Mouse (Mus musculus) heart, postnatal 4 days (tissue): ENCODE measurements around the gene Rnf40. TPM values are rescaled to one million over a fixed set of nuclear protein-coding genes. Genes with fewer than 3 reads are reported as not detected.

Experiments
- DNase-seq: peaks from one replicate; pipeline ENCODE4 v3.0.0; 2021
- total RNA-seq, 2 experiments: library from RNA; stranded (reverse); gene quantifications; 2 replicates each; pipeline ENCODE4 v1.2.3; 2021

Rnf40 gene
- total RNA-seq: 10 to 100 TPM; 47.8 to 49.7 TPM

DNA sequence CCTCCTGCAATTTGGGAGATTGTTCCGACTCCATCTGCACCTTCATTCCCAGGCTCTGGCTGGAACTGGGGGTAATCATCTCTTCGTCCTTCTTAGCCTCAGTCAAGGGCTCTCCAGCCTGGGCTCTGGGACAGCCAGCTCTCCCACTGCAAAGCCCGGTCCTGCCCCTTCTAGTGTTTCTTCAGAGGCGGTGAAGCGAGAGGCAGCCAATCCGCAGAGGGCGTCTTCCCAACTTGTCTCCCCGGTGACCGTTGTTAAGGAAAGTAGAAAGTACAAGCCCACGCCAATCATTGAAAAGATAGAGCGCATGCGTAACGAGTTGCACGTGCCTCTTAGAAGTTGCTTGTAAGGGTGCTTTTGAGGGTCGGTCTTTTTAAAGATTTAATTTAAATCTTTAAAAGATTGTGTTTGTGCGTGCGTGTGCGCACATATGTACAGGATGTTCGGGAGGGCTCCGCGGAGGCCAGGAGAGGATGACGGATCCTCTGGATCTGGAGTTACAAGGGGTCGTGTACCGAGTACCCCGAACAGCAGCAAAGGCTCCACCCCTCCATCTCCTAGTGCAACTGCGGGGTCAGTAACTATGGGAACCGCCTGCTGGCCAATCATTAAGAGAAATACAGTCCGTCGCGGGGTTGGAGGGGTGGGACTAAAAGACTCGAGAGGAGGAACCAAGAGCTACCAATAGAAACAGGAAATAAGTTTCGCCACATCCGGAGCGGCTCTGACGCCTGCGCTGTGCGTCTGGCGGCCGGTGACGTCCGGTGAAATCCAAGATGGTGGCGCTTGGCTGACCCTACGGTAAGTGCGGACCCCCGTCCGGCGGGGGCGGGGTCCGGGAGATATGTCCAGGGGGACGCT is at the start of gene Rnf40, which contains the start of gene Ccdc189:
Rnf40 (plus strand) TSS at position 757 of the 861 bp plus-strand sequence.
Ccdc189 (minus strand) TSS at position 585 of the 861 bp plus-strand sequence.
- DNase-seq: peak; percentile 92

DNA sequence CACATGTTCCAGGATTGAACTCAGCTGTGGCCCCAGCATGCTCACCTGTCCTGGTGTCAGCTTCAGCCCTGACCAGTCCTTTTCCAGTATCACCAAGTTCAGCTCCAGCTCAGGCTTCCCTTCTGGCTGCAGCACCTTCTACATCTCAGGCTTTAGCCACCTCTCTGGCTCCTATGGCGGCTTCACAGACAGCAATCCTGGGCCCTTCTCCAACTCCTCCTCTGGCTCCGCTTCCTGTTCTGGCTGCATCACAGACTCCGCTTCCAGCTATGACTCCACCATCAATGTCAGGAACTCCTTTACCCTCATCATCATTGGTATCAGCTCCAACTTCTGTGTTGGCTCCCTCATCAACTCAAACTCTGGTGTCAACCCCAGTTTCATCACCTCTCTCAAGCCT is 46.9 kb upstream of the Rnf40 start:
- DNase-seq: no peak

DNA sequence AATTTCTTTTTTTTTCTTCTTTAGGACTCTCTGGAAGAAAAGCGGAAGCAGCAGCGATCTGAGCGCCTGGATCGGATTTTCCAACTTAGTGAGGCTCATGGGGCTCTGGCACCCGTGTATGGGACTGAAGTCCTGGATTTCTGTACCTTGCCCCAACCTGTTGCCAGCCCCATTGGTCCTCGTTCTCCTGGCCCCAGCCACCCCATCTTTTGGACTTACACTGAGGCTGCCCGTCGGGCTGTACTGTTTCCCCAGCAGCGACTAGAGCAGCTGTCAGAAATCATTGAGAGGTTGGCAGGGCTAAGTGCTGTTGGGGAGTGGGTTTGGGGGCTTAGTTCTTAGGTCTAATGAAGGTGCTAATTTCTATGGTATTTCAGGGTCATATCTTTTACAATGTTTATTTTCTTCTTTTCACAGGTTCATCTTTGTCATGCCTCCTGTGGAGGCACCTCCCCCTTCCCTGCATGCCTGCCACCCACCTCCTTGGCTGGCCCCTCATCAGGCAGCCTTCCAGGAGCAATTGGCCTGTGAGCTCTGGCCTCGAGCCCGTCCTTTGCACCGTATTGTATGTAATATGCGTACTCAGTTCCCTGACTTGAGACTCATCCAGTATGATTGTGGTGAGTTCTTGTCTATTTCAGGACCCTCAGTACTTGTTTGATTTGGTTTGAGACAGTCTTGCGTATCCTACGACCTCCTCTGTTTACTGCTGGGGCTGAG is 39.3 kb upstream of the Rnf40 start:
- DNase-seq: peak; percentile 84

DNA sequence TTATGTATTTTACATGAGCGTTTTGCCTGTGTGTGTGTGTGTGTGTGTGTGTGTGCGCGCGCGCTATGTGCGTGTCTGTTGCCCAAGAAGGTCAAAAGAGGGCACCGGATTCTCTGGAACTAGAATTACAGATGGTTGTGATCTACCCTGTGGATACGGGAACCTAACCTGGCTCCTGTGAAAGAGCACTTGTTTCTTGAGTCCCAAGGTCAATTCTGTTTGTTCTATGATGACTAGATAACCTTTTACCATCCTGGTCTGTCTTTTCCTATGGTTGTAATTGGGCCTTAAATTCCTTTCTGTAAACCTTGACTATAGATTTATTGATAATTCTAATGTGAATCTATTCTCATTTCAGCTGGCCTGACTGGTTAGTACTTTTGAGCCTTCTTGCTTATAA is 37.0 kb upstream of the Rnf40 start:
- DNase-seq: no peak

DNA sequence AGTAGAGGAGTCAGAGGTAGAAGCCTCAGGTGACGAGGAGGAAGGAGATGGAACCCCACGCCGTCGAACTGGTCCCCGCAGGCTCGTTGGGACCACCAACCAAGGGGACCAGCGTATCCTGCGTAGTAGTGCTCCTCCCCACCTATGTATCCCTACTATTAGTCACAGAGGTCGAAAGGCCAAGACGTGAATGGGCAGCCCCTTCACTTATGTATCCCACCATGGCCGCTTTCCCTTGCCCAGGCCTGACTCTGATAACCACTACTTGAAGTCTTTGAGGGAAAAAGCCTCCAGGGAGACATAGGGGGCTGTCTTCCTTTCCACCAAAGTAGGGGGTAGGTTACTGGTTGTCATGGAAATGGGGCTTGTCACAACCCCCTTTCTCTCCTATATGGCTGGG is 28.0 kb upstream of the Rnf40 start:
- DNase-seq: no peak

DNA sequence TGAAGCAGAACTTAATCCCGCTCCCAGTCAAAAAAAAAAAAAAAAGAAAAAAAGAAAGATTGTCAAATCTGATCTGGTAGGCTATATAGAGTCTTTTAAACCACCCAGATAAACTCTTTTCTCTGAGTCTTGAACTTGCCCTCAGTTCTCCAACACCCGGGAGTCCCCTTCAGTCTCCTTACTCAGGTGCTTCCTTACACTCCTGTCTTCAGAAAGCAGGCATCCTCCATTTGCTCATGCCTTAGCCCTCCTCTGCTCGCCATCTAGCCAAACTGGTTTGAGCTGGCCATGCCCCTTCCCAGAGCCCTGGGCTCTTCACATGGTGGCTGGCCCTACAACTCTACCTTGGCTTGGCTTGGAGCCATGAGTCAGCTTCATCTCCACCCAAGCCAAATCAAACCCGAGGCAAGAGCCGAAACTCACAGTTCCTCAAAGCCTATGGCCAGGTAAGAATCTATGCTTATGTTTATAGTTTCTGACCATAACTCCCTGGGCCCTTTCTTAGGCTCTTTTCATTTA is 27.2 kb upstream of the Rnf40 start, which contains the start of gene Tmem265:
Tmem265 (plus strand) TSS at position 51 of the 519 bp plus-strand sequence.
- no peak for DNase-seq

DNA sequence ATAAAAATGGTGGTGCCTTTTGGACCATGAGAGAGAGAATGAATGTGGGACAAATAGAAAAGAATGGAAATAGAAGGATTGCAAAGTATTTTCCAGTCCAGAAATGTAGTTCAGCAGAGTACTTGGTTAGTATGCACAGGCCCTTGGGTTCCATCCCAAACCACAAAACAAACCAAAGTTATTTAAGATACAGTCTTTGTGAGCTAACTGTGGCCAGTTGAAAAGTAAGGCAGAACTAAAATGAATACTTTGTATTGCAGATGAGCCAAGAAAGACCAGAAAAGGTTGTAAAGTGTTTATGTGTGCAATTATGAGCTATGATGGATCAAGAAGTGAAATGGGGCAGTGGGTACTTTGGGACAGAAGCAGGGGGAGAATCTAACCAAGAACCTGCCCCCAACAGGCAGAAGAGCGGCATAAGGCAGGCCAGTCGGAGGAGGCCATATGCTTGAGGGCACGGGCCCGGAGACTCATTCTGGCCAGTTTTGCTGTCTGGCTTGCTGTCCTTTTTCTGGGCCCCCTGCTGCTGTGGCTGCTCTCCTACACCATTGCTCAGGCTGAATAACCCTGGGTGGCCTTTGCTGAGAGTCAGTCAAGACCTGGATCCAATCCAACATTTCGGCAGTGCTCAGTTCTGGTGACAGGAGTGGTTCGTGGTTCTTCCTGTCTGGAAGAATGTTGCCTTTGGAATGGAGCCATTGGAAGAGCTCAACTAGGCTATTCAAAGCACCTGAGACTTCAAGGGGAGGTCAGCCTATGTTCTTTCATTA is 24.0 kb upstream of the Rnf40 start:
- peak; percentile 70 for DNase-seq

DNA sequence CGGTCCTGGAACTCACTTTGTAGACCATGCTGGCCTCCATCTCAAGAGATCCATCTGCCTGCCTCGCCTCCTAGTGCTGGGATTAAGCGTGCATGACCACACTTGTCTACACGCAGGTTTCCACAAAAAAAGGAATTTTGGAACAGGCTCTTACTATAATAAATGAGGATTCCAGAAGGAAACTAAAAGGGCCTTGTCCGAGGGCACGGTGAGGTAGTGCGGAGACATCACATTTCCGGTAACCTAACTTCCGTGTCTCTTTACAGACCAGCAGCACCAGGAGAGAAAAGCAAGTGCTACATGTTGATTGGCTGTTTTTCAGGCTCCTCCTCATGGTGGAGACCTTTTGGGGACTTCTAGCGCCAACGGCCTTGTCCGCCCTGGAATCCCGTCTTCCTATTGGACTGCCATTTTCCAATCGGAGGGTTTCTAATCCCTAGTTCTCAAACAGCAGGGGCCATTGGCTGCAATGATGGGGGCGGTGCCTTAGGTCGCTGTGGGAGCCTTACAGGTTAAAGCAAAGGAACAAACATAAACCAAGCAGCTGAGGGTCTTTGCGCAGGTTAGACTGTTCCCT is 15.6 kb upstream of the Rnf40 start, which contains the start of gene Phkg2:
Phkg2 (plus strand) TSS at position 446 of the 577 bp plus-strand sequence.
- DNase-seq: peak; percentile 91

DNA sequence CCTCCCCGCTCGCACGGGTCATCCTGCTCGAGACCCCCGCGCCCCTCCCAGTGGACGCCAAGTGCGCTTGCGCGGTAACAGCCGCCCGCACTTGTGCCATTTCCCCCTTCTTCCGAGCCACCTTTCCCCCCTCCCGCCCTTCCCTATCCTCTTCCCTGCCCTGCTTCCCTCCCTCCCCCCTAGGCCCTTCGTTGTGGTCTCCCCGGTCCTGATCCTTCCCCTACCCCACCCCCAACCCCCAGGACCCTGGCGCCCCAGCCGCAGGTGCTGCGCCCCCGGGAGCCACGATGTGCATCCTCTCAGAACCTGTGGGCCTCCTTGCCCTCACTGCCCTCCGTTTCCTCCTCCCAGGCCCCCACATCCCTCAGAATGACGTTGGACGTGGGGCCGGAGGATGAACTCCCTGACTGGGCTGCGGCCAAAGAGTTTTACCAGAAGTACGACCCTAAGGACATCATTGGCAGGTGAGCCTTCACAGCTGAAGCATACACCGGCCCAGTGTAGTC is 15.0 kb upstream of the Rnf40 start:
- DNase-seq: no peak

DNA sequence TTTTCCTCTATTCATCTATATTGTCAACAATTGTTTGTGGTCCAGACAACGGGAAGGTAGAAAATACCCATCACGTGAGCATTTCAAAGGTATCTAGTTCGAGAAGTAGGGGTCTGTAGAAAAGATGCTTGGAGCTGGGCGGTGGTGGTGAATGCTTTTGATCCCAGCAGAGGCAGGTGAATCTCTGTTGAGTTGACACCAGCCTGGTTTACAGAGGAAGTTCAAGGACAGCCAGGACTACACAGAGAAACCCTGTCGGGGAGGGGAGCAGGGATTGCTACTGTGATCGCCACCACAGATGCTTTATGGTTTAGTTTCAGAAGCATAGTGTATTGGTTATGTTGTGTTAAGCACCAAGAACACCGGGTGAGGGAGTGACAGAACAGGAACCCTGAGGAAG is 14.5 kb upstream of the Rnf40 start:
- no peak for DNase-seq

DNA sequence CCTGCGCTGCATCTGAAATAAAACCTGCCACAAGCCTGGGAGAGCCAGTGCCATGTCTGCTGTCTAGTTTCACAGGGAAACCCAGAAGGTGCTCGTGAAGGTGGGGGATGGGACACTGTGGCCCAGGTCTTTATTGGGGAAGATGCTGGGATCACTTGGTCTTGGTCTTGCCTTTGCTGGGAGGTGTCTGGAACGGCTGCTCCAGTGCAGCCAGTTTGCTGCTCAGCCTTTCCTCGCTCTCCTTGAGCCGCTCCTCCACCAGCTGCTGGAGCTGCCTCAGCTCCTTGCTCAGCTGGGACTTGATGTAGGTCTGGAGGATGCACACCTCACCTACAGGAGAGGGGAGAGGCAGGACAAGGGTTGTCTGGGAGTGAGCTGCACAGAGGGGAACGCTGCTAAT is 5.3 kb upstream of the Rnf40 start:
- DNase-seq: no peak

DNA sequence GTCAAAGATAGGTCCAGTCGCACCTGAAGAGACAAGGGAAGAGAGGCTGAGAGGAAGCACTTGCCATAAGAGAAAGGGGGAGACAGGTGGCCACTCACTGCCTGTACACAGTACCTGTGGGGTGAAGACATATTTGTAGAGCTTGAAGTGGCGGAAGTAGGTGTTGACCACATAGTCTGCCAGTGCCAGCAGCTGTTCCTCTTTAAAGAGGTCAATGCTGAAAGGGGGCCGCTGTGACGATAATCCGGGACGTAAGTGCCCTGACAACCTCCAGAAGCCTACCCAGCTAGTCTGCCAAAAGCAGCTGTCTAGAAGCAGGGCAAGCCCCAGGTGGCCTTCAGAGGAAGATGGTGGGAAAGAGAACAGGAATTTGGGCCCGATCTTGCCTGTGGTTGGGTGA is 3.5 kb upstream of the Rnf40 start:
- no peak for DNase-seq

DNA sequence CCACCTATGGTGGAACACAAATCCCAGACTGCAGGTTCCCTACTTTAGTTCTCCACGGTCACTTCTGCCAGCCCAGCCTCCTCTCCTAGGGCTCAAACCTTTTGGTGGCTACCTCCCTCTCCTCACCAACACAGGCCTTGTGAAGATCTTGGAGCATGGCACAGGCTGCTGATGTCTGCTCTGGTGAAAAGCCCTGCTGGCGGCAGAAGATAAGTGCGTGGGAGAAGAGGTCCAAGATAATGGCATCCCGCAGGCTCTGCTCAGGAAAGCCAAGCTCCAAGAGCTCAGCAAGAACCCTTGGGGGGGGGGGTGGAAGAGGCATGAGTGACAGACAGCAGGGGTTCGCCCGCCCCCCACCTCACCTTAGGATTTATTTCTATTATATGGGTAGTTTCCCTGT is 2.4 kb upstream of the Rnf40 start:
- DNase-seq: no peak

DNA sequence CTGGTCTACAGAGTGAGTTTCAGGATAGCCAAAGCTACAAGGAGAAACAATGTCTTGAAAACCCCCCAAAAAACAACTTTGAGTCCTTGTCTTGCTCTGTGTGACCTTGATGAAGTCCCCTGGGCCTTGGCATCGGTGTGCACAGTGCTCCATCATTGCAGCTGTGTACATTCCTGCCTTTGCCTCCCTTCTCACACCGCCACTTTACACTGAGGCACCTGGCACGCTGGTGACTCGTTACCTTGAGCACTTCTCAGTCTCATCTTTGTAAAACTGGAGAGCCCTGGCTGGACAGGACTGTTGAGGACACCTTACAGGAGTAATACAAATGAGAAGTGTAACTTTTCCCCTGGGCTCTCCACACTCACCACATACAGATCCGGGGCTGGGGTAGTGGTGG is 1.4 kb upstream of the Rnf40 start:
- DNase-seq: no peak

DNA sequence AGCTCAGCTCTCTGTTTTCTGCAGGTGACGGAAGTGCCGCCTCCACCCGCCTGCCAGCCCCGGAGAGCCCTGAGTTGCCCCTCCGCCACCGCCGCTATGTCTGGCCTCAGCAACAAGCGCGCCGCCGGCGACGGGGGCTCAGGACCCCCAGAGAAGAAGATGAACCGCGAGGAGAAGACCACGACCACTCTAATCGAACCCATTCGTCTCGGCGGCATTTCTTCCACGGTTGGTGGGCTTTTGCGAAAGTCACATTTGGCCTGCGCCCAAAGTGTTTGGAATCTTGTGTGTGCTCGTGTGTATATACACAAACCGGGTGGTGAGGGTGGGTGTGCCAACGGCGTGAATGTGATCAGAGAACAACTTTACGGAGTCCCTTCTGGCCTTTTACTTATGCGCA is 334 bp downstream of the Rnf40 start:
- no peak for DNase-seq

DNA sequence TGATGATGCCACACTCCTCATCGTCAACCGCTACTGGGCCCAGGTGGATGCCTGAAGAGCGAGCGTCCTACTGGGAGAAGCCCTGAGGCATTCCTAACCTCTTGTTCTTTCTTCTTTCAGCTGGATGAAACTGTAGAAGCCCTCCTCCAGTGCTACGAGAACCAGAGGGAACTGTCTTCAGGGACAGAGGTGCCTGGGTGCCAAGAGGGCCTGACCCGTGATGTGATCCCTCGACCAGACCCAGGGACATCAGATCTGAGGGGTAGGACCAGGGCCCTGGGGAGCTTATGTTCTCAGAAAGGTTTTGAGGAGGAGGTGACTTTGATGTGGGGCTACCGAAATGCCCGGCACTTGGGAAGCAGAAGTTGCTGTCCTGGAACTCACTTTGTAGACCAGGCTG is 1.1 kb downstream of the Rnf40 start:
- DNase-seq: no peak

DNA sequence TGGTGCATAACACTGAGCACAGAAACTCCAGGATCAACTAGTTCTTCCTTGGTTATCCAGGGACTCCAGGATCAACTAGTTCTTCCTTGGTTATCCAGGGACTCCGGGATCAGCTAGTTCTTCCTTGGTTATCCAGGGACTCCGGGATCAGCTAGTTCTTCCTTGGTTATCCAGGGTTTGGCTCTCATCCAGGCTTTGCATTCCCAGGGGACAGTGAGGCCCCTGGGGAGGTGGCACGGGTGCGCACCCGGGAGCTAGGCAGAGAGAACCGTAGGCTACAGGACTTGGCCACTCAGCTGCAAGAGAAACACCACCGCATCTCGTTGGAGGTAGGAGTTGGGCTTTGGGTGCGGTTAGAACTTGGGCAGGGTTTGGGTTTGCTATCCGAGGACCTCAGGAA is 2.5 kb downstream of the Rnf40 start:
- DNase-seq: peak; percentile 51

DNA sequence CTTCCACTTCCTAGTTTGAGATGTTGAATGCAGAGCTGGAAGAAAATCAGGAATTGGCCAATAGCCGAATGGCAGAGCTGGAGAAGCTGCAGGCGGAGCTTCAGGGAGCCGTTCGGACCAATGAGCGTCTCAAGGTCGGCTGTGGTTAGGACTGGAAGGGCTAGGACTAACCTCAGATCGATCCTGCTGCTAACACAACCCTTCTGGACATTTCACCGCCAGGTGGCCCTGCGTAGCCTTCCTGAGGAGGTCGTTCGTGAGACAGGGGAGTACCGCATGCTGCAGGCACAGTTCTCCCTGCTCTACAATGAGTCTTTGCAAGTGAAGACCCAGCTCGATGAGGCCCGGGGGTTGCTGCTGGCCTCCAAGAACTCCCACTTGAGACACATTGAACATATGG is 4.0 kb downstream of the Rnf40 start:
- DNase-seq: no peak

DNA sequence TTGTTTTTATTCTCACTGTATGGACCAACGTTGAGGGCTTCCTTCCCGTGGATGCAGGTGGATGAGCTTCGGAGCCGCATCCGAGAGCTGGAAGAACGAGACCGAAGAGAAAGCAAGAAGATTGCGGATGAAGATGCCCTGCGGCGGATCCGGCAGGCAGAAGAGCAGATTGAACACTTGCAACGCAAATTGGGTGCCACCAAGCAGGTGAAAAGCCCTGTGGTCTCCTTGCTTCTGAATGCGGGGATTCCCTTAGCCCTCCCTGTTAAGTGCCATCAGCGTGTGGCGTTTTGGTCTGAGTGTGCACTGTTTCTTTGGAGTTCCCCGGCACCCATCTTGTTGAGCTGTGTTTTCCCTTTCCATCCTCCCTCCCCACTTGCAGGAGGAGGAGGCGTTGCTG is 8.2 kb downstream of the Rnf40 start:
- no peak for DNase-seq

DNA sequence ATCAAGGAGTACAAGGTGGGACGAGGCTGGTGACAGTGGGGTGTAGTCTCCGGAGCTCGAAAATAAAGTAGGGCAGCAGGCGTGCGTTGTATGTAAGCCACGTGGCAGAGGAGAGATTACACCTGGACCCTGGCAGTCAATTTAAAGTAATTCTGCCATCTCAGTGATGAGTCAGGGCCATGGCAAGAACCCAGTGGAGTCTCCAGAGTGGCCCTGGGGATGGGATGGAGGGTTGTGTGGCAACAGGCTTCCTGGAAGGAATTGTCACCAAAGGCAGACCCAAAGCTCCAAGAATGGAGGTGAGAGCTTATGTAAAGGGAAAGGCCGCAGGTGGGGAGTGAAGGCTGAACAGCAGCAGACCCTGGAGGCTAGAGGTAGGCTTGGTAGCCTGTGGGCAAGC is 12.0 kb downstream of the Rnf40 start:
- DNase-seq: no peak

DNA sequence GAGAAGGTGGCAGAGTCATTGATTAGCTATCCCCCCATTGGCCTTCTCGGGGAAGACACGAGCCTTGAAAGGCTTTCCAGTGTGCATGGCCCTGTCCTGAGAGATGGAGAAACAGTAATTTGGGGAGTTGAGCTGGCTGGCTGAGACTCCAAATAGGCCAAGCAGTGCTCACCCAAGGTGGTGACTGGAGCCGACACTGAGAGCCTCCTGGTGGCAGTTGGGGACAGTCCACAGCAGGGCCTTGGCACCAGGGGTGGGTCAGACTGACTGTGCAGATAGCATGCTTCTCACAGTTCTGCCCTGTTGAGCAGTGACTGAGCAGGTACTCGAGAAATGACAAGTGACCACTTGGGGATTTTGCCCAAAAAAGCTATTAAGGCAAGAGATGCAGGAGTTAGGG is 13.2 kb downstream of the Rnf40 start:
- no peak for DNase-seq

DNA sequence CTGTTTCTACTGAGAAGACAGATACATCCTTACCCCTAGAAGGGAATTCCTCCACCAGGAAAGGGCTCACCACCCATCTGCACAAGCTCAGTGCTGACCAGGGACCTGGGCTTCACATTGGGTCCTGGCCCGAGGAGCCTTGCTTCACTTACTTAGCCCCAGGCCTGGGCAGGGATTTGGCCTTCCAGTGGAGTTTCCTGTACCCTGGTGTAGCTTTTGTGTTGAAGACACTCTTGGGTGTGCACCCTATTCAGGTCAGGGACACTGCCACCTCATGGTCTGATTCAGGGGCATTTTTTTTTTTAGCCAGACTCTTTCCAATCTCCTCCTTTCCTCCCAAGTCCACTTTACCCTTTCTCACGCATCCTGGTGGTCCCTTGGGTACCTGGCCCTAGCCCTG is 14.3 kb downstream of the Rnf40 start:
- no peak for DNase-seq
